Mouse (Mus musculus): Measurements from ENCODE around the gene 2310009B15Rik.

The 2310009B15Rik gene

GRCm38 (mm10) chr1:138842315-138842714 is 14.3 kb downstream of the 2310009B15Rik start:
- no peak for DNase-seq

GRCm38 (mm10) chr1:138841306-138842095 is 15.2 kb downstream of the 2310009B15Rik start:
- no peak for DNase-seq

GRCm38 (mm10) chr1:138840440-138841305 is 16.0 kb downstream of the 2310009B15Rik start:
- DNase-seq, result no peak

- no peak for DNase-seq
Measured at GRCm38 (mm10) chr1:138839809-138840430, 16.7 kb downstream of the 2310009B15Rik start.

DNA sequence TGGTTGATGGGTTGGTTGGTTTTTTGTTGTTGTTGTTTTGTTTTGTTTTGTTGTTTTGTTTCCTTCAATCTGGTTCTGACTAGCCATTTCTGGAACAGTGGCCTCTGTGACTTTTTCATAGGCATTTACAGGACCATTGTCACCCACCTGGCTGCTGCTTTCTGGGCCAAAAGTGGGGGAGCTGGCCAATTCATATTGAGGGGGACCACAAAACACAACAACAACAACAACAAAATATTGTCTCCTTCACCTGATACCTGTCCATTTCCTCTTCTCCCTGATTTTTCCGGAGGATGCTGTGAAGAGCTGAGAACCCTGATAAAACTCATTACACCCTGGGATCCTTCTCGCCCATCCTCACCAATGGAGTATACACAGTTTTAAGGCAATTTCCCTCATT is 17.4 kb downstream of the 2310009B15Rik start:
- DNase-seq, result no peak

GRCm38 (mm10) chr1:138837786-138838743 is 18.6 kb downstream of the 2310009B15Rik start:
- no peak for DNase-seq

DNA sequence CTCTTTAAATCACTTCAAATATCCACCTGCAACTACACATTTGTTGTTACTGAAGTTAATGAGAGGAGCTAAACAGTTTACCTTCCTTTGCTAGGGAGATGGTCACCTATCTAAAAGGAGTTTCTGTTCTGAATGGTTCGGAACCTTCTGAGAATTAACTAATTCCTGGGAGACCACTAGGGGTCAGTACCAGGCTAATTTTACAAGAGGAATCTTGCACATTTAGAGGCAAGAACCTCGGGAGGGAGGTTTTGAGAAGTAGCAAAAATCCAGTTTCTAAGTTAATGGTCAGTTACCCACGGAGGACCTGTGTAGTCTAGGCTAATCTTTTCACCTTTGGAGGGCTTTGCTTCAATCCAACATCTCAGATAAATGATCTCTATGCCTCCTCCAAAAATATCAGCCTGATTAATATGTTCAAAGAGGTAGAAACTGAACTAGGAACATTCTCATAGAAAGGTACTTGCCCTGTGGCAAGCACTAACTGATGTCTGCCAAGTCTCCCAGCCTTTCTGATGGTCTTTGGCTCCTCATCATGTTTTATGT is 21.2 kb downstream of the 2310009B15Rik start:
- DNase-seq, result no peak

- DNase-seq, result no peak
Measured at GRCm38 (mm10) chr1:138831309-138831708, 25.3 kb downstream of the 2310009B15Rik start.

DNA sequence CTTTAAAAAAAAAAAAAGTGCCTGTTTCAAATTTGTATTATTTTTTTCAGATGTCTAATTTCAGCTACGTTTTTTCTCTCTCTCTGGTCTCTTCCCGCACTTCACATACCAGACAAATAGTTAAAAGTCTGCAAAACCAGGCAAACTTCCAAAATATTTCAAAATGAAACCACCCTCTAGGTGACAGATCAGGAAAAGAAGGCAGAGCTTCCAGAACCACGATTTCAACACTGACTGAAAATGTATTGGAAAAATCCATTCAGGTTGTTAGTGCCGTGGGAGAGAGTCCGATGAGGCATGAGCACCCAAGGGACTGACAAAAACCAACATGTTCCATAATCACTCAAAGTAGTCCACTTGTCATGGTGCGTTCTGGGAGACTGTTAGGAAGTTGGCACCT is 29.8 kb downstream of the 2310009B15Rik start:
- DNase-seq, result no peak

GRCm38 (mm10) chr1:138822985-138823322 is 33.7 kb downstream of the 2310009B15Rik start:
- no peak for DNase-seq

- no peak for DNase-seq
Measured at GRCm38 (mm10) chr1:138822255-138822984, 34.2 kb downstream of the 2310009B15Rik start.

Data from right cerebral cortex, adult 18-20 months (tissue).